Mouse (Mus musculus) thymus, adult 2 months (tissue): ENCODE measurements around the gene I0C0044D17Rik. TPM values are rescaled to one million over a fixed set of nuclear protein-coding genes. Genes with fewer than 3 reads are reported as not detected.
"Not testable (repeated sequence)": the region's sequence is repeated elsewhere in the genome, so short reads cannot be mapped to it uniquely, and the experiment has no call there.

Experiments used
- DNase-seq: peaks from one replicate; pipeline ENCODE4 v3.0.0; 2021
- H3K27ac ChIP-seq: fragments of 200-500 bp; 2 replicates; pipeline ENCODE4 v1.5.1; 2012; ENCODE audit warnings: low read length, control low read depth; ENCODE audit not compliant: control insufficient read depth, insufficient read depth
- H3K27me3 ChIP-seq: fragments of 200-500 bp; 2 replicates; pipeline ENCODE4 v1.6.1; 2012; ENCODE audit warnings: mild to moderate bottlenecking, low read length, moderate library complexity, mixed read lengths; ENCODE audit not compliant: control insufficient read depth, insufficient read depth
- H3K36me3 ChIP-seq: fragments of 200-500 bp; 2 replicates; pipeline ENCODE4 v1.6.1; 2012; ENCODE audit warnings: mild to moderate bottlenecking, low read length, moderate library complexity; ENCODE audit not compliant: control insufficient read depth, insufficient read depth
- H3K4me1 ChIP-seq: fragments of 200-500 bp; replicated peaks from 2 replicates; pipeline ENCODE4 v1.6.1; 2012; ENCODE audit warnings: low read length; ENCODE audit not compliant: control insufficient read depth, insufficient read depth
- H3K4me3 ChIP-seq: fragments of 200-500 bp; 2 replicates; pipeline ENCODE4 v1.5.1; 2012; ENCODE audit warnings: mild to moderate bottlenecking, low read length, control low read depth, moderate library complexity; ENCODE audit not compliant: control insufficient read depth, insufficient read depth
- CTCF ChIP-seq: fragments of 200-500 bp; IDR thresholded peaks from 2 replicates; pipeline ENCODE4 v1.5.1; 2012; ENCODE audit warnings: mild to moderate bottlenecking, control low read depth, low read length, moderate library complexity, borderline replicate concordance; ENCODE audit not compliant: control insufficient read depth, poor library complexity, insufficient read depth; ENCODE audit errors: extremely low read depth
- POLR2A ChIP-seq: fragments of 200-500 bp; IDR thresholded peaks from 2 replicates; pipeline ENCODE4 v1.6.1; 2012; ENCODE audit warnings: mild to moderate bottlenecking, low read length, control low read depth, moderate library complexity; ENCODE audit not compliant: control insufficient read depth, poor library complexity, insufficient read depth; ENCODE audit errors: extremely low read depth
- WGBS: fragments of 180-500 bp; shearing (Covaris S2); methylation state at CpG from one replicate; pipeline ENCODE4 v1.1.7; 2018; 5-methylcytosine and 5-hydroxymethylcytosine counted together
- polyA plus RNA-seq: library from polyadenylated mRNA; depleted of rRNA; stranded (reverse); fragments of >200 nt; gene quantifications from 2 replicates; pipeline ENCODE4 v1.2.3, GENCODE M21; 2012

Gene I0C0044D17Rik
- polyA plus RNA-seq, 1 experiment: not detected

- no peak overlapping the region for H3K27ac ChIP-seq
- H3K4me3 ChIP-seq: no peak overlapping the region
- no peaks in the 10 kb centered on the region for H3K4me1 ChIP-seq
- TF ChIP-seq POLR2A (no peak), CTCF (no peak)
- no peaks in the 10 kb centered on the region for H3K27me3 ChIP-seq
- WGBS: 84% methylated on average over 11 of the region's 11 CpGs
- DNase-seq: no peak
- no peaks in the 10 kb centered on the region for H3K36me3 ChIP-seq
Measured at GRCm38 (mm10) chr4:98857037-98857648, 33.5 kb upstream of the I0C0044D17Rik start.

GRCm38 (mm10) chr4:98853926-98854325 is 30.3 kb upstream of the I0C0044D17Rik start:
- DNase-seq: no peak
- Histone ChIP-seq H3K36me3 (no peaks in the 10 kb centered on the region), H3K27me3 (no peaks in the 10 kb centered on the region), H3K4me3 (no peak overlapping the region), H3K4me1 (no peaks in the 10 kb centered on the region), H3K27ac (no peak overlapping the region)
- 92% methylated on average over 4 of the region's 4 CpGs for WGBS
- TF ChIP-seq POLR2A (no peak), CTCF (no peak)

GRCm38 (mm10) chr4:98850485-98850884 is 26.8 kb upstream of the I0C0044D17Rik start:
- not testable (repeated sequence) for H3K27me3 ChIP-seq, H3K4me3 ChIP-seq, DNase-seq, H3K27ac ChIP-seq, H3K36me3 ChIP-seq, H3K4me1 ChIP-seq
- WGBS: 33% methylated on average over 1 of the region's 1 CpGs

GRCm38 (mm10) chr4:98847120-98847885 is 23.7 kb upstream of the I0C0044D17Rik start:
- DNase-seq: no peak
- H3K36me3 ChIP-seq: no peaks in the 10 kb centered on the region
- H3K4me1 ChIP-seq: 0 out of 2 replicates have a peak, but pooled peaks cover 2% of the 10 kb centered on the region
- H3K4me3 ChIP-seq: no peak overlapping the region
- no peak overlapping the region for H3K27ac ChIP-seq
- whole genome bisulfite sequencing: 82% methylated on average over 6 of the region's 6 CpGs
- H3K27me3 ChIP-seq: no peaks in the 10 kb centered on the region
- TF ChIP-seq POLR2A (no peak), CTCF (no peak)

GRCm38 (mm10) chr4:98846396-98846795 is 22.8 kb upstream of the I0C0044D17Rik start:
- WGBS: 70% methylated on average over 3 of the region's 3 CpGs
- TF ChIP-seq CTCF (no peak), POLR2A (no peak)
- Histone ChIP-seq H3K27me3 (no peaks in the 10 kb centered on the region), H3K27ac (no peak overlapping the region), H3K36me3 (no peaks in the 10 kb centered on the region), H3K4me3 (no peak overlapping the region), H3K4me1 (0 out of 2 replicates have a peak, but pooled peaks cover 2% of the 10 kb centered on the region)
- DNase-seq: no peak

GRCm38 (mm10) chr4:98845687-98846125 is 22.1 kb upstream of the I0C0044D17Rik start:
- H3K27ac ChIP-seq: no peak overlapping the region
- 85% methylated on average over 8 of the region's 8 CpGs for WGBS
- TF ChIP-seq CTCF: no peak
- TF ChIP-seq POLR2A: no peak
- DNase-seq: no peak
- H3K27me3 ChIP-seq: no peaks in the 10 kb centered on the region
- H3K4me3 ChIP-seq: no peak overlapping the region
- H3K4me1 ChIP-seq: 0 out of 2 replicates have a peak, but pooled peaks cover 2% of the 10 kb centered on the region
- H3K36me3 ChIP-seq: no peaks in the 10 kb centered on the region

GRCm38 (mm10) chr4:98845201-98845600 is 21.6 kb upstream of the I0C0044D17Rik start:
- H3K4me3 ChIP-seq: no peak overlapping the region
- 78% methylated on average over 4 of the region's 4 CpGs for WGBS
- H3K4me1 ChIP-seq: 0 out of 2 replicates have a peak, but pooled peaks cover 2% of the 10 kb centered on the region
- no peaks in the 10 kb centered on the region for H3K27me3 ChIP-seq
- no peak for DNase-seq
- TF ChIP-seq CTCF (no peak), POLR2A (no peak)
- H3K36me3 ChIP-seq: no peaks in the 10 kb centered on the region
- no peak overlapping the region for H3K27ac ChIP-seq
